Mouse (Mus musculus): Measurements from ENCODE around the gene Atp6v1g2.

Atp6v1g2 gene

DNA sequence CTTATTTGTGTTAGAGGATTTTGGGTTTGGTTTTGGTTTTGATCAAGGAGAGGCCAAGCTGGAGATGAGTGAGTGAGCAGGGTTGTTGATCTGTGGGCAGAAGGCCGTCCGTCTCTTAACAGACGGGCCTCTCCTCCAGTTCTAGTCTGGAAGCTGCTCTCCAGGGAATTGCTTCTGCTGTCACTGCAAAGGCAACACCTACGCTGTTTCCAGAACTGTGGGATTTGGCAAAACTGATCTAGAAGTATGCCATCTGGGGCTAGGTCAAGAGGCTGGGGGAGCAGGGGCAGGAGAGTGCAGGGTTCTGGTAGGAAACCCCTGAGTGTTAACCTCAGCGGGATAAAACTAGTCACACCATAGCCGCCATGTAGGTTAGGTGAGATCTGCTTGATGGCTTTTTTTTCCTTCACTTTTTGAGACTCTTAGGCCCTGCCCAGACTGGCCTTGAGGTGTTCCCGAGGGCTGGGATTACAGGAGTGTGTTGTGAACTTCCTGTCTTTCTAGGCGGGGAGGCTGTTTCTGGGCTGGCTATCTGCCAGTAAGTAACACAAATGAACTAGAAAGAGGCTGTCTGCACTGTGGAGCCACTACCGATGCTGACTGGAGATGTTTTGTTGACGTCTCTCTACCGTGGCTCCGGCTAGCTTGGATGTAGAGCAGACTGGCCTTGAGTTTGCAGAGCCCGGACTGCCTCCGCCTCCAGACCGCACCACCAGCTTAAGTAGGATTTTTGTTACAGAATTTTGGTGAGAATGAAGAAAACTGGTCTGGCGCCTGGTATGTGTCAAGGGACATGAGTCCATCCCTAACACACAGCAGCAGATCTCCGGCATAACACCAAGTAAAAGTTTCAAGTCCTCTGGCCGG is at the start of gene Atp6v1g2:
Gene Atp6v1g2, plus strand, starts transcription at position 547 of the 867 bp plus-strand sequence.
- DNase-seq (ENCODE audit: low spot score) = peak; percentile 45

DNA sequence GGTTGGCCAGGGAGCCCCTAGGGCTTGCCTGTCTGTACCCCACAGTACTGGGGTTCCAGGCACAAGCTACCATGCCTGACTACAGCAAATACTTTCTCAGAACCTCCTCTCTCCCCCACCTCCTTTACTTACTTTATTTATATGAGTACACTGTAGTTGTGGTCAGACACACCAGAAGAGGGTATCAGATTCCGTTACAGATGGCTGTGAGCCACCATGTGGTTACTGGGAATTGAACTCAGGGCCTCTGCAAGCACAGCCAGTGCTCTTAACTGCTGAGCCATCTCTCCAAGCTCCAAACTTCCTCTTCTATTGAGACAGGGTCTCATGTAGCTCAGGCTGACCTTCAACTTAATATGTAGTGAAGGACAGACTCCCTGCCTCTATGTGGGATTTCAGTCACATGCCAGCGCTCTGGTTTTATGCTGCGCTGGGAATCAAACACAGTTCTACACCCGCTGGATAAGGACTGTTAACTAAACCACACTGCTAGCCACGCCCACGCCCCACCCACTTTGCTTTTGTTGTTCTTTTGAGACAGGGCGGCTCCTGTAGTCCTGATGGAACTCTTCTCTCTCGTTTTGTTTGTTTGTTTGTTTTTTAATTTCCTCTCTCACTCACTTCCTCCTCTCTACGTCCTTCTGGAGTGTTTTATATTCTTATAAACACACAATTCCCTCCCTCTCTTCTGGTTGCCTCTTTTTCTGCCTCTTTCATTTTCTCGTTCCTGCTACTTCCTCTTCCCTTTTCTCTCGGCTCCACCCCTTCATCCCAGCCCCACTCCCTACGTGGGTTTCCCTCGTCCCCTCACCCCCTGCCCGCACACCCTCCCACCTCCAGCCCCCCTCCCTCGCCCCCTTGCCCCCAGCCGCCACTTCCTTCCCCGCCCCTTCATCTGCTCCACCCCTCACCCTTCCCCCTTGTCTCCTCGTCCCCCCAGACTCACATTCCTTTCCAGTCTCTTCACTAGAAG is 47.5 kb upstream of the Atp6v1g2 start:
- DNase-seq (ENCODE audit: low spot score) = peak; percentile 67

DNA sequence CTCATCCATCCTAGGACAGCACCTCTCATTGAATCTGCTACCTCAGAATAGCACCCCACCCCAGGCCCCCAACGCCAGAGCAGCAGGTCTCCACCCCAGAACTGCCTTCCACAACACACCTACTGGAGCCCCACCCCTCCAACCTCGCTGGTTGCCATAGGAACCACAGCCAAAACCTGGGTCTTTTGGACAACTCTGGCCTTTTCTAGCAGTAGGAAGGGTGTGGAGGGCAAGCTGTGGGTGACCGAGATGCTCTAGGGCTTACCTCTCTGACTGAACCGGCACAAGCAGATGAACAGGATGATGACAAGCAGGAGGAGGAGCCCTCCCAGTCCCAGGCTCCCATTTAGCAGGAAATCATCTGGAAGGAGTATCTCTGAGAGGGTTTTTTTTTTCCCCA is 46.8 kb upstream of the Atp6v1g2 start:
- DNase-seq (ENCODE audit: low spot score) = no peak

DNA sequence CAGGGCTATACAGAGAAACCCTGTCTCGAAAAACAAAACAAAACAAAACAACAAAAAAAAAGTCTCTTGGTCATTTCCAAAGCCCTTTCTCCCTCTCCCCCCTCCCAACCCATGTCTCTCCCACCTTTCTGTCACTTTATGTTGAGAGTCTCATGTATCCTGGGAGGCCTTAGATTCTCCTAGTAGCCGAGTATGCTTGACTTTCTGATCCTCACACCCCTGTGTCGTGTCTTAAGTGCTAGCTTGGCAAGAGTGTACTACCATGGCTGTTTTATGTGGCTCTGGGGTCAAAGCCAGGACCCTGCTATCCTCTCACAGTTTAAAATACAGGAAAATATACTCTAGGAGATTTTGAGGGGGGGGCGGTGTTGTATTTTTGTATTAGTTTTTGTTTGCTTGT is 46.1 kb upstream of the Atp6v1g2 start:
- DNase-seq (ENCODE audit: low spot score) = no peak

DNA sequence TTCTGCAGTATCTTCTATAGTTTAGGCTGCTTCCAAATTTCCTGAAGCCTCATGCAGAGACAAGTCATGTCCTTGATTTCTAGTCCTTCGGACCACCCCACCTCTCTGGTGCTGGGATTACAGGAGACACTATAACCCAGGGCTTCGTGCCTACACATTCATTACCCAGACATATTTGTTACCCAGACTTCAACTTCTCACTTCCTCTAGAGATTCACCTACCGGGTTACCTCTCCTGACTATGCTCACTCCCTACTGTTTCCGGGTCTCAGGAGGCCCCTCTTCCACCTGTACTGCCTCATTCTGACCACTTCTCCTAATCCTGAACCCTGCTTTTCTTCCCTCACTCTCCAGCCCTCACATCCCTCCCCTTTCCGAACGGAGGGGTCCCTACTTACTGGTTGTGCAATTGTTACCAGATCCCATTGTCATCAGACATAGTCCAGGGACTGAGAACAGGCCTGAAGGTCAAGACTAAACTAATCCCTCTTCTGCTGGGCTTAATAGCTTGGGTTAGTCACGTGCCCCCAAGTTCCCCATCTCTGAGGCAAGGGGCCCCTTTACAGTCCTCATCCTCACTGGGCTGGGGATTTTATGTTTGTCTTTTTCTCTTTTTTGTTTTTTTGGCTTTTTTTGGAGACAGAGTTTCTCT is 45.4 kb upstream of the Atp6v1g2 start, which contains the start of gene Lst1:
Gene Lst1, minus strand, starts transcription at position 481 of the 652 bp plus-strand sequence.
- no peak for DNase-seq (ENCODE audit: low spot score)

DNA sequence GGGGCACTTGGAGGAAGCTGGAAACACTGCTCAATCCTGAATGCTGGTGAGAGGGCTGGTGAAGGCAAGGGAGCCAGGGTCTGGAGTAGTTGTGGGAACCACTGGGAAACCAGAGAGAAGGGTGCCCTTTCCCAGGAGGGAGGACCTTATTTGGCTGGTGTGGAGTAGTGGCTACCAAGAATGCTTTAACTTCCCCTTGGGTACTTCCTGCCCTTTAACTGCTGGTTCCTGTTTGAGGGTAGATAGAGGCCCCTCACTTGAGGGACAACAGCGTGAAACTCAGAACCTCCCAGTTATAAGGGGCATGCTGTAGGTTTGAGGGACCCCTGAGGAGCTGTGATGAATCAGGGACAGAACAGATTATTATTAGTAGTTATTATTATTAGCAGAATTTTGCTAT is 44.3 kb upstream of the Atp6v1g2 start:
- no peak for DNase-seq (ENCODE audit: low spot score)

DNA sequence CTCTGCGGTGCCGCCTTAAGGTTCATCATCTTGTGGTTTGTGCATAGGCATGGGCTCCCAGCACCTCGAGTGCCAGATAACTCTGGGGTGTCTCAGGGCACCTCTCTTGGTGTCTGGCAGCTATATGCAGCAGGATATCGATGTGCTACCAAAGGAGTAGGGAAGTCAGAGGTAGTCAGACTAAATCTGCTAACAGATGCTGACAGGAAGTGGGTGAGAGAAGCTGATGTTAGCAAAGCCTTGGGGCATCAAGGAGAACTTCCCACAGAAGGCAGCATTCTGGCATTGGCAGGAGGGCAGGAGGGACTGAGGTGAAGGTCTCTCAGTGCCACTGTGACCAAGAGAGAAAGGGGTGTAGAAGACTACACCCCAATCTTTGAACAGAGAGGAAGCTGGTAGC is 43.4 kb upstream of the Atp6v1g2 start:
- no peak for DNase-seq (ENCODE audit: low spot score)

DNA sequence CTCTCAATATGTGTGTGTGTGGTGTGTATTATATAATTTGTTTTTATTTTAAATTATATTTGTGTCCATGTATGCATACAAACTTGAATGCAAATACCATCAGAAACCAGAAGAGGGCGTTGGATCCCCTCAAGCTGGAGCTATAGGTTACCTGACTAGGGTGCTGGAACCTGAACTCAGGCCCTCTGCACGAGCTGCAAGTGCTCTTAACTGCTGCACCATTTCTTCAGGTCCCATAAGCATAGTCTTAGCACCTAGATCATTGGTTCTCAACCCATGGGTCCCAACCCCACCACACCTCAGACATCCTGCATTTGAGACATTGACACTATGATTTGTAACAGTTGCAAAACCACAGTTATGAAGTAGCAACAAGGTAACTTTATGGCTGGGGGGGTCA is 41.7 kb upstream of the Atp6v1g2 start:
- no peak for DNase-seq (ENCODE audit: low spot score)

DNA sequence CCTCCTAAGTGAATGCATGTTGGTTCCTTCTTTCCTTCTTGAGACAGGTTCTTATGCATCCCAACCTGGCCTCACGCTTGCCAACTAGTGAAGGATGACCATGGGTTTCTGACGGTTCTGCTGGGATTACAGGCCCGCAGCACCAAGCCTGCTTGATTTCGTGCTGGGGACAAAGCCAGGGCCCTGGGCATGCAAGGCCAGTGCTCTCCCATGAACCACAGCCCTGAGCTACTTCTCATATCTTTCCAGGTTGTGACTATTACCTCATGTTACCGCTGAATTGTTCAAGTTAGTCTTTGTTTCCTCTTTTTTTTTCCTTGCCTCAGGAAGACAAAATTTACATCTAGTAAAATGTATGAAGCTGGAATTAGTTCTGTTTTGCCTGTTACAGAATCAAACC is 40.5 kb upstream of the Atp6v1g2 start:
- no peak for DNase-seq (ENCODE audit: low spot score)

DNA sequence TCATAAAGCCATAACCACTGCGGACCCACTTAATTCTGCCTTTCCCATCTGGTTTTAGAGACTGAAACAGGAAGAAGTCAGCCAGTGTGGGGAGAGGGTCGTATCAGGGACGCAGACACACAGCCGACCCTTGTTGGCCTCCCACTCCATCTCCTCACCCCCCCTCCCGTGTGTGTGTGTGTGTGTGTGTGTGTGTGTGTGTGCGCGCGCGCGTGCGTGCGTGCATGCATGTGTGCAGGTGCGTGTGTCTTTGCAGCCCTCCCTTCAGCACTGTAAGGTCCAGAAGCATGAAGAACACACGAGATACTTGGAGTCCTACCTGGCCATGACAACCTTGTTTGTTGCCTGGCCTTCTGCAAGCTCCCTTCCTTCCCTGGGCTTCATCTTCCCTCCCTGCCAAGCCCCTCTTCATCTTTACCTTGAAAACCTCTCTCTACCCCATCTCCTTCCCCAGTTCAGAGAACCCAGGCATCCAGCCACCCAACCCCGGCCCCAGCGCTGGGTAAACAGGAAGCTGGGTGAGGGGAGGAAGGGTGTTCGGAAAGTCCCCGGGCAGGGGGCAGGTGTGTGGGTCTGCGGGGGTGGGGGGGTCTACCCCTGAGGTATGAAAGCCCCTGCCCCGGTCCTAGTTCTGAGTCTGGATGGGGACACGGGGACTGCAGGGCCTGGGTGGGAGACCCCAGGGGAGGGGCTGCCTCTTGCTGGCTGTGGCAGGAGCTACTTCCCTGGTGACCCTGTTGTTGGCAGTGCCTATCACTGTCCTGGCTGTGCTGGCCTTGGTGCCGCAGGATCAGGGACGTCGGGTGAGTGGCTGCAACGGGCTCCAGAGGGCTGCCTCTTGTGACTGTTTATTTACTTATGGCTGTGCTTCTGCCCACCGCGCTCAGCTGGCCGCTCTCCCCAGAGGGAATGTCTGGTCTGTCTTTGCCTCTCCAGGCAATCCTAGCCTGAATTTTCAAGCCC is 39.3 kb upstream of the Atp6v1g2 start, which contains the start of gene Ltb:
Gene Ltb, plus strand, starts transcription at position 559 of the 963 bp plus-strand sequence.
- DNase-seq (ENCODE audit: low spot score) = no peak

DNA sequence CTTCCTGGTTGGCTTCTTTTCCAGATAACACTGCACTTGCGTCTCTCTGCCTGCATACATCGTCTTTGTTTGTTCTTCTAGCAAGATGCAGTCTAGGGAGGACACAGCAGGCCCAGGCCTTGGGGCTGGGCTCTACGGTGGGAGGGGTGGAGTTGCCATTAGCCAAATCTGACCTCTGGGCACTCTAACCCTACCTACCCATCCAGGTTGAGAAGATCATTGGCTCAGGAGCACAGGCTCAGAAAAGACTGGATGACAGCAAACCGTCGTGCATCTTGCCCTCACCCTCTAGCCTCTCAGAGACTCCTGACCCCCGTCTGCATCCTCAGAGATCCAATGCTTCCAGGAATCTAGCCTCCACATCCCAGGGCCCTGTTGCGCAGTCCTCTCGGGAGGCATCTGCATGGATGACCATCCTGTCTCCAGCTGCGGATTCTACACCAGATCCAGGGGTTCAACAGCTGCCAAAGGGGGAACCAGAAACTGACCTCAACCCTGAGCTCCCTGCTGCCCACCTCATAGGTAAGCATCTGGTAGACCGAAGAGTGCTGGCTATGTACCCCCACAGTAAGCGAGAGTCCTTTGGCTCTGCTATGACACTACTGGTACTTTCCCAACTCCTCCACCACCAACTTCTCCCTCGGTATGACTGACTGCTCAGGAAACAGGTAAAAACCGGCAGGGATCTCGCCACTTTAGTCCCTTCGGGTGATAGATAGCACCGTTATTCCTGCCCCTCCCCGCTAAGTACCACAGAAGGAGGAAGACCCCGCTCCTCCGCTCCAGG is 38.4 kb upstream of the Atp6v1g2 start:
- no peak for DNase-seq (ENCODE audit: low spot score)

DNA sequence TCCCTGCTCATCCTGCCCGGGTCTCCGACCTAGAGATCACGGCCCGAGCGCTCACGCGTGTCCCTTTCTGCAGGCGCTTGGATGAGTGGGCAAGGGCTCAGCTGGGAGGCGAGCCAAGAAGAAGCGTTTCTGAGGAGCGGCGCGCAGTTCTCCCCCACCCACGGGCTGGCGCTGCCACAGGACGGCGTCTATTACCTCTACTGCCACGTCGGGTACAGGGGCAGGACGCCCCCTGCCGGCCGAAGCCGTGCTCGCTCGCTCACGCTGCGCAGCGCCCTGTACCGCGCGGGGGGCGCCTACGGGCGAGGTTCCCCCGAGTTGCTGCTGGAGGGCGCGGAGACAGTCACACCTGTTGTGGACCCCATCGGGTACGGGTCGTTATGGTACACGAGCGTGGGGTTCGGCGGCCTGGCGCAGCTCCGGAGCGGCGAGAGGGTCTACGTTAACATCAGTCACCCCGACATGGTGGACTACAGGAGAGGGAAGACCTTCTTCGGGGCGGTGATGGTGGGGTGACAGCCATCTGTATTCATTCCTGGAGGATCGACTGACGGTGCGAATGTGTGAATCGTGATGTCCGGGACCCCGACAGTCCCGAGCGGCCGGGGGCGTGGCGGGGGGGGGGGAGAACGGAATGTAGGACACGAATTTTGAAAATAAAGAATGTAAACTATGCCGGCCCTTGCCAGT is 37.7 kb upstream of the Atp6v1g2 start:
- peak; percentile 81 for DNase-seq (ENCODE audit: low spot score)

DNA sequence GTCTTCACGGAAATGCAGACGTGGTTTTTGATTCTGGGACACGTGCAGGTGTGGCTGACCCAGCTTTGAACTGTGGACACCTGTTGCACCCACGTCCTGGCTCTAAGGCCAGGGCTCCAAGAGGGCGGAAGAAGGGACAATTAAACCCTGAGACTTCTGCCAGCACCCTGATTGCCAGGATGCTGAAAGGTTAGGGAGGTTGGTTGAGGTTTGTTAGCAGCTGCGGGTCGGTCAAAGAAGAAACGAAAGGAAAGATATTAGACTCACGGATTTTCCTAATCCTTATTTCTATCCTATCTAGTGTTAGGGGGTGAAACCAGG is 37.2 kb upstream of the Atp6v1g2 start:
- no peak for DNase-seq (ENCODE audit: low spot score)

DNA sequence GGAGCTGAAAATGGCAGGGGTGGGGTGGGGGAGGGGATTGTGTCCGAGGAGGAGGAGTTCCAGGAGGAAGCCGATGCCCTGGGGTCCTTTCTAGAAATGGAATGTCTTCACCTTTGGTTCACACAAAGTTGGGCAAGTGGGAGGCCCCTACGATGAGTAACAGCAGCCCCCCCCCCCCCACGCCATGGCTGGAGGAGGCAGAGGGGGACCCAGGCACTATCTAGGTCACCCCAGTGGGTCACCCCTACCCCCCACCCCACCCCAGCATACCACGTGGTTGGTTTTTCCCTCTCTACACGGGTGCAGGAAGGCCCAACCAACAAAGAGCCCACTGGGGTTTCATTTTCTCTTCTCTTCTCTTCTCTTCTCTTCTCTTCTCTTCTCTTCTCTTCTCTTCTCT is 36.3 kb upstream of the Atp6v1g2 start:
- no peak for DNase-seq (ENCODE audit: low spot score)

DNA sequence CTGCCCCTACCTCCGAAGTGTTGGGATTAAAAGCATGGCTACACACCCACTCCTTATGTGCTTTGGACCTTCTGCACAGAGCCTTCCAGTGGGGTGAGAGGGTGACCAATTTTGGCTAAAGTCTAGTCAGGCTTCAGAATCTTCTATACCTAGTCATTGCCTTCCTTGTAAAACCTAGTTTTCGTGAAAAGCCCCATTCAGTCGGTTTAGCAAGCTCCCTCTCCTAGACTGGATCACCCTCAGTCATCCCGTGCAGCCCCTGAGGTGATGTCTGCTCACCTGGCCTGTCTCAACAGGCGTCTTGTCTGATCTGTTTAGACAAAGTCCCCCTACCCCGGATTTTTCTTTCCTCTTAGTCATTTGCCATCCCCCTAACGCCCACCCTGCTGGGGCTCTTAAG is 35.4 kb upstream of the Atp6v1g2 start:
- no peak for DNase-seq (ENCODE audit: low spot score)

DNA sequence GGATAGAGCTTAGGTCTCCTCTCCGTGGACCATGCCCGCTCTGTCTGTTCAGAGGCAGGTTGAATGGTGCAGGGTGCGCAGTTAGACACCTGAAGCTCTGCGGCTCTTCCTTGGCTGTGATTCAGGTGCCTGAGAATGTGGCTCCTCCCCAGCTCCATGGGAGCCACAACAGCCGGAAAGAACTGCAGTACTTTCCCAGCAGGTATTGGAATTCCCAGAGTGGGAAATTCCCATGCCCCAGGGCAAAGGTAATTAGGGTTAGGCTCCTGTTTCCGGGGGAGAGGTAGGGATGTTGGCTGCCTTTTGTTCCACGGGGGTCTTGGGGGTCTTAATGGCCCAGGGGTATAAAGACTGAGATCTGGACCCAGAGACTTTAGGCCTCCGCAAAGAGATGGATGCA is 34.5 kb upstream of the Atp6v1g2 start:
- no peak for DNase-seq (ENCODE audit: low spot score)

DNA sequence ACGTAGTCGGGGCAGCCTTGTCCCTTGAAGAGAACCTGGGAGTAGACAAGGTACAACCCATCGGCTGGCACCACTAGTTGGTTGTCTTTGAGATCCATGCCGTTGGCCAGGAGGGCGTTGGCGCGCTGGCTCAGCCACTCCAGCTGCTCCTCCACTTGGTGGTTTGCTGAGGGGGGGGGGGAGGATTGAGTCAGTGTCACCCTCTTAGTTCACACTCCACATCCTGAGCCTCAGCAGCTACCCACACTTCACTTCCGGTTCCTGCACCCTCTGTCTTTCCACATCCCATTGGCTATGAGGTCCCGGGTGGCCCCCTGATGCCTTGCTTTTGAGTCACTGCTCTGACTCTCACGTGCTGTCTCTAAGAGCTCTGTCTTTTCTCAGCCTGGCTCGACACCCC is 33.1 kb upstream of the Atp6v1g2 start:
- no peak for DNase-seq (ENCODE audit: low spot score)

DNA sequence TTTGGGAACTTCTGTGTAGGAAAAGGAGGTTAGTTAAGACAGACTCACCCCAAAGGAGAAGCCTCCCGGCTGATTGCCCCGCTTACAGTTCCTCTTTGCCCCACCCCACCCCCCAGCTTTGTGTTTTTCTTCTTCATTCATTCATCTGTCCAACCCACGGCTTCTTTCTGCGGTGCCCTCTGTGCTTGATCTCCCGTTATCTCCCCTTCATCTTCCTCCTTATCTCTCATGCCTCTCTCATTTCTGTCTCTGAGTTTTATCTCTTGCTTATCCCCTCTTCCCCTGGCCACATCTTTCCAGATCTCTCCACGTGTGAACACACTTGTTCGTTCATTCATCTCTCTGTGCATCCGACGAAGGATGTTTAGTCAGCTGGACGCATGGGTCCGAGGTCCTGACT is 32.3 kb upstream of the Atp6v1g2 start:
- no peak for DNase-seq (ENCODE audit: low spot score)

DNA sequence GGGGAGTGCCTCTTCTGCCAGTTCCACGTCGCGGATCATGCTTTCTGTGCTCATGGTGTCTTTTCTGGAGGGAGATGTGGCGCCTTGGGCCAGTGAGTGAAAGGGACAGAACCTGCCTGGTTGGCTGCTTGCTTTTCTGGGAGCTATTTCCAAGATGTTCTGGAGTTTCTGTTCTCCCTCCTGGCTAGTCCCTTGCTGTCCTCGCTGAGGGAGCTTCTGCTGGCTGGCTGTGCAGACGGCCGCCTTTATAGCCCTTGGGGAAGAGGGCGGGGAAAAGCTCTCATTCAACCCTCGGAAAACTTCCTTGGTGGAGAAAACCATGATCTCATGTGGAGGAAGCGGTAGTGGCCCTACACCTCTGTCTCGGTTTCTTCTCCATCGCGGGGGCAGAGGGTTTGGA is 31.7 kb upstream of the Atp6v1g2 start, which contains the start of gene Tnf:
Gene Tnf, minus strand, starts transcription at position 221 of the 400 bp plus-strand sequence.
- DNase-seq (ENCODE audit: low spot score) = no peak

DNA sequence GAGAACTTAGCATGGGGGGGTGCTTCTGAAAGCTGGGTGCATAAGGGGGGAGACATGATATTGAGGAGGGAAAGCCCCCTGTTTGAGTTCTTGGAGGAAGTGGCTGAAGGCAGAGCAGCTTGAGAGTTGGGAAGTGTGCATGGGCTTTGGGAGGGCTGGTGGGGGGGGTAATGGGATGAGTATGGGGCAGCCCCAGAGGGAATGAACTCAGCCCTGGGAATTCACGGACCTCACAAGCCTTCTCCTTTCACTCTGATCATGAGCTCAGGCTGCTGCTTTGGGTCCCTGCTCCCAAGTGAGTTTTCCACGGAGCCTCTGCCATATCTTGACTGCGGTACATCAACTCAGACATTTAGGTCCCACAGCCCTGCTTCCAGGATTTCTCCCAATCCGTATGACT is 31.0 kb upstream of the Atp6v1g2 start:
- DNase-seq (ENCODE audit: low spot score) = no peak
